Mouse (Mus musculus) activated CD4-positive, CD25-positive, alpha-beta regulatory T cell, adult 4 months (primary cell): ENCODE measurements around the gene Bend4. TPM values are rescaled to one million over a fixed set of nuclear protein-coding genes. Genes with fewer than 3 reads are reported as not detected.

ENCODE experiments used
- ATAC-seq: one replicate; pipeline ENCODE4 v1.8.0; 2017
- polyA plus RNA-seq, 2 experiments: library from polyadenylated mRNA; unstranded; fragments of 100-300 nt; shearing (Covaris generic); gene quantifications; one replicate each; pipeline ENCODE4 v1.2.1; 2017

Bend4 gene
- polyA plus RNA-seq, 2 experiments from 2014 or later = 0.19 to 0.20 TPM

DNA sequence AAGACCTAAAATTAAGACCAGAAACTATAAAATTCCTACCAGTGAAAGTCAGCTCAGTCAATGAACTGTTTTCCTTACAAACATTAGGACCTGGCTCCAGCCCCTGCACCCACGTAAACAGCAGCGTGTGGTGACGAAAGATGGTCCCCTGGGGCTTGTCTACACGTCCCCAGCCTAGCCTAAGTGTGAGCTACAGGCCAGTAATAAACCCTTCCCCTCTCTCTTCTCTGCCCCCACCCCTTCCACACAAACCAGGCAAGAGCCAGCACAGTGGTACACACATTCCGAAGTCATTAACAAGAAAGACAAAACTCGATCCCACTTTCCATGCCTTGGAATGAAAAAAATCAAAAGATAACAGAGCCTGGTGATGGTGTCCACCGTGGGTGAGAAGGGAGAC, 16.6 kb downstream of the Bend4 start:
- no peak for ATAC-seq

DNA sequence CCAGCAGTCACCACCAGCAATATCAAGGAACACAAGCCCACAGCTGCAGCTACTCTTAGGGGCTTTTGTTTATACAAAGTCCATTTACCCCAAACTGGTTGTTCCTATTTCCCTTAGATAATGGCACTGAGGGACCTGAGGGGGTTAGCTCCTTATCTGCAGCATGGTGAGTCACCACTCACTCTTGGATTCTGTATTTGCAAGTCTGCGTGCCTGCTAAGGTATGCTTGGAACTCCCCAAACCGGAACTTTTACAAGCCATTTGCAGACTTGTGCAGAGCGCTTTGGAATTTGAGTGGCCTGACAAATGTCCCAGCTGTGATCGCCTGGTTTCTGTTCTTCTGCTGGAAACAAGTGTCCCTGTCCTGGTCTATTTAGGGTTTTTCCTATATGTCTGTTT, 17.7 kb downstream of the Bend4 start:
- no peak for ATAC-seq

DNA sequence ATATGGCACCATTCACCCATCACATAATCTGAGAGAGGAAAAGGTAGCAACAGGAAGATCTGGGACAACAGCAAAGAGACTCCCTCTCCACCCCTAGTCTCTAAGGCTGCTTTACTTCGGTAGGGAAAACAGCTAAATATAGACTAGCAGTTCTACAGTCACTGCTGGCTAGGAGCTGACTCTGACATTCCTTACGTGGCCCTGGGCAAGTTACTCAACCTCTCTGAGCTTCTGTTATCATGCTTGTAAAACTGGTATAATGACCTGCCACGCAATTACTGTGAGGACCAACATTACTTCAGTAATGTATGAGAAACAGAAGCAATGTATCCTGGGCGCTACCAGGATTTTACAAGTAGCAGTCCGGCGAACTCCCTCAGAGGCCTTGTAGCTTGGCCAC, 19.7 kb downstream of the Bend4 start:
- ATAC-seq = no peak

DNA sequence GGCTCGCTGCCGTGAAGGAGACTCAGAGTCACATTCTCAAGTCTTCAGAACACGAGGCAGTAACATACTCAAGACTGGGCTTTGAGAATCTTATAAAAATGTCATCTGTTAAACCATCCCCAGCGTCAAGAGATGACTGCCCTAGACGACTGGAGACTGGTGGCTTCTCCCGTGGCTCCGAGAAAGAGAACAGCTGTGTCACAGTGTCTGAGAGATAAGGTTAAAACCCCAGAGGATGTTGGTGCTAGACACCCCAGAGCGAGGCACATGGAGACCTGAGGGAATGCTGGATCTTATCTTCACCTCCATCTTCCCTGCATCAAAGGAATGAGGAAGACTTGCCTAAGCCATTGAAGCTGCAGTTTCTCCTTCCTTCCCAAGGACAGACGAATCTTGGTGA, 23.2 kb downstream of the Bend4 start:
- no peak for ATAC-seq

DNA sequence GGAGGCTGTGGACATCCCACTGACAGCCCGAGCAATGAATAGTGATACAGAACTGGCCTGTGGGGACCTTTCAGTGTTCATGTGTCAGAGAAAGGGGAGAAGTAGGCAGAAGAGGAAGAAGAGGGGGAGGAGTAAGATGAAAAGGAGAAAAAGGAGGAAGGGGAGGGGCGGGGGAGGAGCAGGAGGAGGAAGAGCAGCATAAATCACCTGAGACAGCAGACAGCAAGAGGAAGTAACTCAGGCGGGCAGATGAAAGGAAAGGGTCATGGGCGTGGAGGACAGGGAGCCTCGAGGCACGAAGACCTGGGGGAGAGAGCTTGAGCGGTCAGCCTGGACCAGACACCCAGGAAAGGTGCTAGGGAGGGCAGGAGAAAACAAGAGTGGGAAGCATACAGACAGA, 23.7 kb downstream of the Bend4 start:
- ATAC-seq = peak; percentile 49

DNA sequence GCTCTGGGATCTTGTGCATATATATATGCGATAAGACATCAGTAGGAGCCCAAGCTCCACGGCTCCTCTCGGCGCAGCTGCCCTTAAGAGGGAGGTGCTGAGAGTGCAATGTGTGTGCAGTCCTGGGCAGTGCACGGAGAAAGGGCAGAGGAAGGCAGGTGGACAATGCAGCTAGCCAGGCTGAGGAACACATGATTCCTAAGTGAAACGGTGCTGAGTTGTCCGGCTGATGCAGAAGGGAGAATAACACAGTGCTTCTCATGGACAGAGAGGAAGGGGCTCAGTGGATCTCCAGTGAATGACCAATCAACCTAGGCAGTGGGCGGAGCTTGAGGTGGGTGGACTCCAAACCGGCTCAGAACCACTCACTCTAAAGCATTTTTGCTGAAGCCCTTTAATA, 26.5 kb downstream of the Bend4 start:
- ATAC-seq = no peak

DNA sequence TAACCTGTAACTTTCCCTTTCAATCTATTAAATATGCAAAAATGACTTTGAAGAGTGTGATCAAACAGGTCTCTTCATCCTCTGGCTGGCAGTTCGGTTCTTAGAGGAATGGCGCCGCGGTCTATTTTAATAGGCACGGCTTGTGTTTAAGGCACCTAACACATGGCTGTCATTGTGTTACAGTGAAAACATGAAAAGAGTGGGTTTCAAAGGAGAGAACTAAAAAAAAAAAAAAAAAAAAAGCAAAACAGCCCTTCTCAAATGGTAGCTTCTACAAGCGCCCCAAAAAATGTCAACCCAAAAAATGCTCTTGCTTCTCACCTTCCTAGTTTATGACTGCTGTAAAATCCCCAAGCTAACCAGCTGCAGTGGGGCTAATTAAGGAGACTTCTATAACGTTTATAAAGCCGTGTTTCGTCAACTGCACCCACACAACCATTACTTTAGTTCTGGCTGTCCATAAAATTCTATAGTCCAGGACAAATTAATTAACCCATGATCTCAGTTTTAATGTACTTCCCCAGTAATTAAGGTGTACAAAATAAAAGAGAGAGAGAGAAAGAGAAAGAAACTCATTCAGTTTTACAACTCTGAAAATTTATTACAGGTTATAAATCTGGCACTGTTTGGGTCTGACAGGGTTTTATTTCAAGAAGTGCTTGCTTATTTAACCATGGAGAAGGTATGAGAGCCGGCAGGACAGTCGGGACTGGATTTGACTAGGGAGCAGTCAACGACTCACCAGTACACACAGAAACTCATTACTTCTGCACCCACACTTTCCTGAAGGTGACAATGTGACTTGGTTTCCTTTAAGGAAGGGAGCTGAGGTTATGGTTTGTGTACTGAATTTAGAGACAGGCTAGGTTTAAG, 27.3 kb downstream of the Bend4 start:
- no peak for ATAC-seq

DNA sequence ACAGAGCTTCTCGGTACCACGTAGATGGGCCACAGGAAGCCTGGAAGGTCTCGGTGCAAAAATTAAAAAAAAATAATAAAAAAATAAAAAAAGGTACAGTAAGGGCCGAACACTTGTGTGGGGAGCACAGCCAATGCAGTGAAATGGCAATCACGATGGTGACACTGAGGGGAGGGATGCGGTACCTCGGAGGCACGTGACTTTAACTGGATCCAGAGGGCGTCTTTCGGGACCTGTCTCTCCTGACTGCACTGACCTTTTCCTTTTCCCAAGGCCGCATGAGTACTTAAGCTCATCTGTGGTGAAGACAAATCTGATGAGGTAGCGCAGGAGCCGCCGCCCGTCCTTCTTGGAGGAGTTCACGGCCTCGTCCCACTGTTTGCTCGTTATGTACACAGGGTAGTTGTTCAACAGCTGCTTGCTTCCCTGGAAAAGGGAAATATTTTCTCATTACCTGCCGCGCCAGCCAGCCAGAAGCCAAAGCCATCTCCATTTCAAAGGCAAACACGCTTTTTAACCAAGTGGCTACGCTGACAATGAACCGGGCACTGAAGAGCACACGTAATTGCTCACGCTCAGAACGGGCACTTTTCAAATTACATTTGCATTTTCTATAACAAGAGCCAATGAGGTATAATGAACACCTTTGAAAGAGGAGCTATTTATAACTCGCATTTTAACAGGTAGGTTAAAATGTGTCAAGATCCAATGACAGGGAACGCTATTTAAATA, 28.1 kb downstream of the Bend4 start:
- no peak for ATAC-seq

DNA sequence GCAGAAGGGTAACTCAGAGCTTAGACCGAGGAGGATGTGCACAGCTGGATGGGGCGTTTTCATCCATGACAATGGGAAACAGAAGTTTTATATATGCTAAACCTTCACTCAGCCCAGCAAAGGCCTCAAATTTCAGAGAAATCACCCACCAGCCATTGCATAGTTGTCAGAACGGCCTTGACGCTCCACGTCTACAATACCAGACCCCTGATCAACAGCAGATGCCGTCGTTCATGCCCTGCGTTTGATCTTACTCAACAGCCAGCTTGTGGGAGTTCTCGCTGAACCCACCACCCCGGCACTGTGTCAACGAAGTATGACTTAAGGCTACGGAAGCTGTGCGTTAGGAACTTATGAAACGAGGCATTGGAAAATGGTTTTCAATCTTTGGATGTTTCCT, 30.9 kb downstream of the Bend4 start:
- no peak for ATAC-seq

DNA sequence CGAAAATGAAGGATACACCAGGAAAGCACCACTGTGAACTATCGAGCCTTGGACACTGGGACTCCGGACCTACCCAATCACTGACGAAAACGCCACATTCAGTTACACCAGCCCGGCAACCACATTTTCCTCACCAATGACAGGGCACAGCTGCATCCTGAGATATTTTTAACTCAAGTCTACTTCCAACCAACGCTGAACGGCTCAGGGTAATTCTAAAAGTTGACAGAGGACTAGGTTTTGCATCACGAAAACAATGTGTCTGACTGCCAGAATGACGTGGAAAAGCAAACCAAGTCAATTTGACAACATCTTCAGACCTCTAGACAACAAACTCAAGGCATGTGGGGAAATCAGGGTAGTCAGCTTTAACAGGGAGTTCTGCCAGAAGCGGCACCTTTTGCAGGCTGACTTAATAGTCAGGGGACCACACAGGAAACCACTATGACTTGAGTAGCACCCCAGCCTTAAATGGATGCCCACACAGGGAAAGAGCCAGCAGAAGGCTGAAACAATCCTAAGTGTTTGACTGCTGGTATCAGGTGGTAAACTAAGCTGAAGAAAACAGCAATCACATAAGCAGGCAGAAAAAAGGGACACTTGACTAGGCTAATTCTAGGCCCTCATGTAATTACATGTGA, 32.8 kb downstream of the Bend4 start:
- ATAC-seq = no peak

DNA sequence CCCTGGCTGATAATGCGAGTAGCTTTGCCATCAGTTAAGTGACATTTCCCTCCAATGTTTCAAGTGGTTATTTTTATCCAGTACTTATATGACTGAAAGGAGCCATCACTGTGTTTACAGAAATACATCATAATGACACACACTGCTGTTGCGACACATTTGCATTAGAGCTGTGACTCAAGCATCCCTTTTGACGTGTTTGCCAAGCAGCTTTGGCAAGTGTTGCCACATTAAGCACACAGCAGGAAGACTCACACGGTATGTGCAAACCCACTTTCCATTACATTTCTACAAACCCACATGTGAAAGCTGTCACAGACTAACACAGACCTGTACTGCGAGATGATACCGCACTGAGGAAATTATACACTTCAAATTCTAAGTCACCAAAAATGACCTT, 34.2 kb downstream of the Bend4 start:
- ATAC-seq = no peak

DNA sequence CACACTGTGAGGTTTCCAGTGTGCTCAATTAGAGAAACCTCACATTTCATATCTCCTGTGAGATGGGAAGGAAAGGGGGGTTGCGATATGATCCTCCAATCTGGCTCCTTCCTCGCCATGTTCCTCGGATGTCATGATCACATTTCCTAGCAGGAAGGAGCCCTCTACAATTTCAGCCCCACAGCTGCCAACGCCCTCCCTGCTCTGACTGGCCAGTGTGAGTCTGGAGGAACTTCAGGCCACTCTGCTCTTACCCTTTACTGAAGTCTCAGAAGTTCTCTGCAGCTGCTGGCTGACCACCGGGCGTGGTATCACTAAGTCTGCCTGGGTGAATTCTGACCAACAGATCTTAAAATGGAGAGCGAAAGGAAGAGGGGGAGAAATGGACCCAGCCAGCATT, 45.6 kb downstream of the Bend4 start:
- no peak for ATAC-seq

DNA sequence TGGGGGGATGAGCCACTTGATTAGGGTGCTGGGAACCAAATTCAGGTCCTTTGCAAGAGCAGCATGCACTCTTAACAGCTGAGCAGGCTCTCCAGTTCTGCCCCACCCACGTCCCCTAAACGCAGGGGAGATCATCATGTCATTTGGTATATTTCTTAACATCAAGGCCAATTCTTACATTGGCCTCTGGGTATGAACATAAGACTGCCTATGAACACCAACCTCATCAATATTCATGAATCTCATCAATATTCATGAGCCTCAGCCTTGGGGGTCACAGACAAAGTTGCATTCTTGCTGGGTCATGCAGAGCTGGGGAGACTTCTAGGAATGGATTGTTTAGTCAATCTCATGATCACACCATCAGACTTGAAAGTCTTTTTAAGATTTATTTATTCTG, 46.4 kb downstream of the Bend4 start:
- ATAC-seq = no peak

DNA sequence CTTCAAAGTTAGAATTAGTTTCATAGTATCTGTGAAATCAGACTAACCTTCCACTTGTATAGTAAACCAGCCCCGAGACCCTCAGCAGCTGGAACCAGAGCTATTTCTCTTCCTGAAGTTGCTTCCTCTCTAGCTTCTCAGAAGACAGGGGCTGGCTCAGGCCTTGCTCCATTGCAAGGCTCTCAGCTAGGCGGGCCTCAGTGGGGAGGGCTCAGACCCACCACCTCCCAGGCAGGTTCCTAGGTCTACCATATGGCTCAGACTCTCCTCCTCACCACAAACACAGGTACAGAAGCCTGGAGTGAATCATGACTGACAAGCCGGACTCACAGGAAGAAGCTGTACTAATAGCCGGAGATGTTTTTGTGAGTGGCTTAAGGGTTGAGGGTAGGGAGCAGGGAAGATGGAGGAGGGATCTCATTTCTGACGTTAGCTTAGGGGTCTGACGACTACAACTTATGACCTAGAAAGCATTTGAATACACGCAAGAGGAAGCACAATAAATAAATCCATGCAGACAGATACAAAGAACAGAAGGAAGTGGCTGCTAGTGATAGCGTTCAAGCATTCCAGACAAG, 51.0 kb downstream of the Bend4 start:
- ATAC-seq = no peak

DNA sequence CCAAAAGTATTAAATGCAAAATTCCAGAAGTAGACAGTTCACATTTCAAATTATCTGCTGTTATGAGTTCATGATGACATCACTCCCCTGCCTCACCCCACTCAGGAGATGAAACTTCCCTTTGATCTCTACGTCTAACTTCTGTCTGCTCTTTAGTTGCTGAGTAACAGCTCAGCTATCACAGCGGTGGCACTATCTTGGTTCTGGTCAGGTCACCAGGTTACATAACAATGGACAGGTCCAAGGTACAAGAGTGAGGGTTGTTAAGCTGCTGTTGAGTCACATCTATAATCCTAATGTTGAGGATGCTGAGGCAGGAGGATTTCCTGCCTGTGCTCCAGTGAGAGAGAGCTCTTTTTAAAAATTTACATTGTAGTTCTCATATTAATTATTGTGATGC, 65.2 kb downstream of the Bend4 start:
- no peak for ATAC-seq

DNA sequence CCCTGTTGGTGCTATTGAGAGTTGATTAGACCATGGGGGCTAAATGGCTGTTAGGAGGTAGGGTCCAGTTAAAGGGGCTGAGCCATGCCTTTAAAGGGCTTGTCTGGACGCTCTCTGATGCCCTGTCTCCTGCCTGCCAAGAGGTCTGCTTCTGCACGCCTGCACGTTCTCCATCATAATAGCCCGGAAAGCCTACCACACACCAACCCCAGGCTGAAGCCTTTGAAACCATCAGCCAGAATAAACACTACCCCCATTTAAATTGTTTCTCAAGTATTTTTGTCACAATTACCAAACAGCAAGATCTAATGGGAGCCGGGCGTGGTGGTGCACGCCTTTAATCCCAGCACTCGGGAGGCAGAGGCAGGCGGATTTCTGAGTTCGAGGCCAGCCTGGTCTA, 65.8 kb downstream of the Bend4 start:
- ATAC-seq = no peak

DNA sequence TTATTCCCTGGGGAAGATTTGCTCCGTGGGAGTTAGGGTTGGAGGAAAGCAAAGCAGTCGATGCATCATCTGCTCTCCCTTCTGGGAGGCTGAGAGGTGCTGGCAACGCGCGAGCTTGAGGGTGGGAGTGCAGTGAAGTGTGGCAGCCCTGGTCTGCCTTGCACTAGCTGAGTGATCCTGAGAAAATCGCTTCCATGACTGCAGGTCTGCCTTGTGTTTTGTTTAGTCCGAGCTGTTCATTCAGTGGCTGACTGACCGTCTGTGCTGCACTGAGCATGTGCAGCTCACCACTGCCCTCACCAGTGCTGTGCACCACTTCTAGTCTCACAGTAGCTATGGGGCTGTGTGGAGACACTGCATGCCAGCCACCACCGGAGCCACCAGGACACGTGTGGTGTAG, 79.2 kb downstream of the Bend4 start:
- no peak for ATAC-seq

DNA sequence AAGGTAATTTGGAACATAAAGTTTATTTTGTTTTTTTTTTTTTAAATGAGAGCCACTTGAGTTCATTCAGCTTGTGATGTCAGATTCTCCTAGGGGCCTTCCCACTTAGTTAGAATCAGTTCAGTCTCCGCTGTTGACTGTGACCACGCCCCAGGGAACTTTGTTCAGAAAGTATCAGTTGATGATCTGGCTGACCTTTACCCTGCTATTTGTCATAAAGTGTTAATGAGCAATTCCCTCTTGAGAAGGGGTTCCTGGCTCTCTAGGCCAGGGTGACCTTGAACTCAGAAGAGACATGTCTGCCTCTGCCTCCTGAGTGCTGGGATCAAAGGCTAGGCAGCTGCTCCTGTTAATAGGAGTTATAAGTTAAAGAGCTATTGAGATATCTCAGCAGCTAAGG, 81.0 kb downstream of the Bend4 start:
- no peak for ATAC-seq

Other genes with a start within 250 kb of the Bend4 start
- 10 to 100 TPM; 70.8 to 77.2 TPM for gene Tmem33, start 167.7 kb downstream of the Bend4 start, polyA plus RNA-seq
- 10 to 100 TPM in 1 of 2 experiments, 1 to 10 TPM in 1; 8.3 to 10.2 TPM for gene Slc30a9, start 121.4 kb downstream of the Bend4 start, polyA plus RNA-seq
- gene Shisa3, start 179.6 kb upstream of the Bend4 start, polyA plus RNA-seq = under 1 TPM in 1 of 2 experiments, not detected in 1; 0.29 TPM